Mouse (Mus musculus): ENCODE results near the gene Tal1.

Tal1 gene

GRCm38 (mm10) chr4:115056371-115056920 lies at the start of gene Tal1:
TSS of gene Tal1 (plus strand) at chr4:115056426.
- peak; percentile 40 for DNase-seq (ENCODE audit: inconsistent ontology term)

DNA sequence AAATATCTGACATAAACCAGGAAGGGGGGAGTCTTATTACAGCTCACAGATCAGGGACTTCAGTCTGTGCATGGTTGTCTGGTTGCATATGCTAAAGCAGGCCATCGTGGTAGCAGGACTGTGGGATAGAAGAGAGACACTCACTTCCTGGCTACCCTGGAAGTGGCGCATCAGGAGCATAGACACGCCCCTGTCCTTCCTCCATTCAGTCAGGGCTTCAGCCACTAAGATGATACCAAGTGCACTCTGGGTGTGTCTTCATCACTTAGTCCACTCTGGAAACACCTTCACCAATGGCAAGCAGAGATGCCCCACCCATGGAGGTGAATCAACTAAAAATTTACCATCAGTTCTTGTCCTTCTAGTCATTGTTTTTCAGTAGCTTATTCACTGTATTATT lies 42.0 kb upstream of the Tal1 start:
- no peak for DNase-seq (ENCODE audit: inconsistent ontology term)

GRCm38 (mm10) chr4:115019997-115020396 lies 36.2 kb upstream of the Tal1 start:
- DNase-seq (ENCODE audit: inconsistent ontology term), result no peak

DNA sequence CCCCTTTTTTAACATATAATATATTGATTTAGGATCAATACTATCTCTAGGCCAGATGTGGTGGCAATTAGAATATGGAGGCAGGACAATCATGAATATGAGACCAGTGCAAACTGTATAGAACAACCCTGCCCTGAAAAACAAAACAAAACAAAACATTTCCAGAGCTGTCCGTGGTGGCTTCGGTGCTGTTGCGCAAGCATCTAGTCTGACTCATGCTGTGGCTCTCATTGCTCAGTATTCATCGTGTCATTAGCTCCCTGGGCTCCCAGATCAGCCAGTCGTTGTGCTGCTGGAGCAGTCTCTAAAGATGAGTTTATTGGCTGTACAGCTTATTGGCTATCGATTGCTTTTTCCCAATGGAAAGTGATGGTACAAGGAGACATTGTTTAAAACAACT lies 21.2 kb upstream of the Tal1 start:
- DNase-seq (ENCODE audit: inconsistent ontology term), result peak; percentile 61

GRCm38 (mm10) chr4:115038242-115038641 lies 18.0 kb upstream of the Tal1 start:
- DNase-seq (ENCODE audit: inconsistent ontology term), result peak; percentile 27

GRCm38 (mm10) chr4:115045621-115046020 lies 10.6 kb upstream of the Tal1 start:
- no peak for DNase-seq (ENCODE audit: inconsistent ontology term)

DNA sequence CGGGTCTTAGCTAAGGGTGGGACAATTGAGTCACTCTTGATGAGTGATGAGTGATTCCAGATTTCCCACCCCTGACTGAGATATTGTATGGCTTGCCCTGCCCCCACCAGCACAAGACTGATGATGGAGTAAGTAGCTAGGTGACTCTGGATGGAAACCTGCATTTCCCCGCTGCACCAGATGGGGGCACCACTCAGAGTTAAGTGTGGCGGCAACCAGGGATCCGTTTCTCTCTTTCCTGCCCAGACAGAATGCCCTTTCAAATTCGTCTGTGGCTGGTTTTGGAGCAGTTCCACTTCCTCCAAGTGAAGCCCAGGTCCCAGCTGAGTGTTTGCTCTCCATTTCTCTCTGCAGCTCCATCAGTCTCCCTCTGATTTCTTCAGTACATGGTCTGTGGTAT lies 8.5 kb upstream of the Tal1 start:
- DNase-seq (ENCODE audit: inconsistent ontology term), result peak; percentile 2

GRCm38 (mm10) chr4:115048190-115048589 lies 8.0 kb upstream of the Tal1 start:
- DNase-seq (ENCODE audit: inconsistent ontology term), result no peak

DNA sequence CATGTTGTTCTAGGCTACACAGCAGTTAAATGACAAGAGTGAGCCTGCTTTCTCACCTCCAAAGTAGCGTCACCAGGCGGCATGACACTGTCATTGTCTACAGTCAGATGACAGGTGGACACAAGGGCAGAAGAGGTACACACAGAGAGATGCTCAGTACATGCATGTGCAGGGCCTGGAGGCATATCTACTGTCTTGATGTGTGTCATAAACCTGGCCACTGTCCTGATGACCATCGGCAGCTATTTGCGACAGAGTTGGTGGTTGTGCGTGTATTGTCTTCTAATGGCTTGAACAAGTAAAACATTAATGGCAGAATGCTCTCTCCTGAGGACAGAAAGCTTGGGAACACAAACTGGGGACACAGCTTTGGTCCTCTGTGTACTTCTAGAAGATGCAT lies 5.0 kb upstream of the Tal1 start:
- no peak for DNase-seq (ENCODE audit: inconsistent ontology term)

DNA sequence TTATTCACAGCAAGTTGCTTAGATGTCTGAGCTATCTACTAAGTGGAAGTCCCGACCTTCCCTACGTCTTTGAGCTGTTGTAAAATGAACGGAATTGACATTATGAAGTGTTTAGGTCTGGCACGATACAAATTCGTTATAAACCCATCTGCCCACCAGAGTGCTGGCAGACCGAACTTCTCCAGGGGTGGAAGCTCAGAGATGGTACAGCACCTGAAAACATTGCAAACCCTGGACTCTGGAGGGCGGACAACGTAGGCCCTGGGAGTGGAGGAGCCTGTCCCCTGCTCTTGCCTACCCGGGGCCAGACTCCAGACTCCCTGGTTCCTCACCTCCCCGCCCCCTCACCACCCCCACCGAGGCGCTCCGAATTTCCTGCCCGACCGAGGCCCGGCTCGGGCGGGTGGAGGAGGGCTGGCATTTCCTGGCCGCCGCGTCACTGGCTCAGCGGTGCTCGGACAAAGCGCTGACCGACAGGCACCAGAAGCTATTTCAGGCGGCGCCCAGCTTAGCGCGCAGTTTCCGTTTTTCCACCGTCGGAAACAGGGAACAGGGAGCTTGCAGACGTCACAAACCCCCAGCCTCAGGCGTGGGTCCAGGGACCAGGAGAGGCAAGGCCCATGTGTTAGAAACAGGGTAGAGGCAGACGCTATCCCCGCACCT lies 3.8 kb upstream of the Tal1 start:
- peak; percentile 47 for DNase-seq (ENCODE audit: inconsistent ontology term)

GRCm38 (mm10) chr4:115055044-115055443 lies 1.2 kb upstream of the Tal1 start:
- no peak for DNase-seq (ENCODE audit: inconsistent ontology term)

DNA sequence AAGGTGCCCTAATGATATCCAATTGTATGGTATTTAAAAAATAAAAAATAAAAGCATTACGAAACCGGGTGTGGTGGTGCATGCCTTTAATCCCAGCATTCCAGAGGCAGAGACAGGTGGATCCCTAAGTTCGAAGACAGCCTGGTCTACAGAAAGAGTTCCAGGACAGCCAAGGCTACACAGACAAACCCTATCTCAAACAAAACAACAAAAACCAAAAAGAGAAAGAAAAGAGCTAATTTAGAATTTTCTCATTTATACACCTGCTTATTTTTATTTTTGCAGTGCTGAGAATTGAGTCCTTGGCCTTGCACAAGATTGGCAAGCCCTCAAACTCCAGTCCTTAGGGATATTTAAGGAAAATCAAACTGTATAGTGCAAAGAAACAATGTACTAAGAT lies 535 bp upstream of the Tal1 start:
- no peak for DNase-seq (ENCODE audit: inconsistent ontology term)

GRCm38 (mm10) chr4:115056921-115057673 lies 871 bp downstream of the Tal1 start:
- DNase-seq (ENCODE audit: inconsistent ontology term), result peak; percentile 52

DNA sequence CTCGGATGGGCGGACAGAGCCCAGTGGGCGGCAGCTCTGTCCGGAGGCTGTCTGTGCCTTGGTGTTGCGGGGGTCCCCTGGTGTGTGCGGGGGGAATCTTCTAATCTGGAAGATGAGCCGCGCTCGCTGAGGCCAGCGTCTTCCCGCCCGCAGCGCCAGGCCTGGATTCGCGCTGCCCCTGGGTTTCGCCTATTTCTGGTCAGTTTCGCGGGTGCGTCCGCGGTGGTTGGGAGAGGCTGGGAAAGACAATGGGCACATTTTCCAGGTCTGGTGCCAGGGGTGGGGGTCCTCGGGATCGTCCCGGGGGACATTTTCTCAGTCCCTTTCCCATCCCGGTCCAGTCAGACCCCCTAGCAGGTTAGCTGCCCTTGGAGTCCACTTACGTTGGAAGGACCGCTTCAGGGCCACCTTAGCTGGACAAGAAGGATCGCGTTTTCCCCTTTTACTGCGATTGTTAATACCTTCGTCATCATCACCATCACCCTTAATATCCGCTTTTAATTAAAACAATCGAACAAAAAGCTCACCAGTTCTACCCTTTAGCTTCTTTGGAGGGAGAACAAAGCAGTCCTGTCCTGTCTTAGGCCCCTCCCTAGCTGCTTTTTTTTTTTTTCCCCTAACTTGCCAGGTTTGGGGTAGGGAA lies 1.6 kb downstream of the Tal1 start:
- DNase-seq (ENCODE audit: inconsistent ontology term), result peak; percentile 11

GRCm38 (mm10) chr4:115058317-115058761 lies 2.1 kb downstream of the Tal1 start:
- peak; percentile 53 for DNase-seq (ENCODE audit: inconsistent ontology term)

DNA sequence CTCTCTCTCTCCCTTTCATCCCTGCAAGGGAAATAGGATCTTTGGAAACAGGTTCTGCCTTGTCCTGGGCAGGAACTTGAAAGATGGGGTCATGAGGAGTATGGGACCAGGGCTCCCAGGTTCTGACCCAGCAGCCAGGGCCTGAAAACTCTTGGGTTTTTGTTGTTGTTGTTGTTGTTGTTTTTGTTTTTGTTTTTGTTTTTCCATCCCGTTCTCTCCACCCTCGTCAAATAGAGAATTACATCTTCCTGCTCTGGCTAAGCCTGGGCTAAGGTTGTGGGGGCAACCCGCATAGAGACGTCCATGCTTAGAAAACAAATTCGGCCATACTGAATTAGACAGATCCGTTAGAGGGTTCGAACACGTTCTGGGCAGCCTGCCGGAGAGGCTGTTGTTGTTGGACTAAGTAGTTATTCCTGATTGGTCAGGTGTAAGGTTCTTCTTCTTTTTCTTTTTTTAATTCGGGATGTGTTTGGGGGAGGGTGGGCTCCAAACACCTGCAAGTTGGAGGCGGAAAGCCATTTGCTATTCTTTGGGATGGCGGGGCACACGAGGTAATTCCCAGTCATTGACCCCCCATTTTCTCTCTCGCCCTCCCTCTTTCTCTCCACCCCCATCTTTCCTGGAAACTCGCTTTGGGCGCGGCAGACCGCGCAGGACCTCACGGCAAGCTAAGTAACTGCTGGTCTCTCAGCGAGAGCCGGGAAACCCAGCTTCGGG lies 2.8 kb downstream of the Tal1 start:
- peak; percentile 7 for DNase-seq (ENCODE audit: inconsistent ontology term)

GRCm38 (mm10) chr4:115059871-115060270 lies 3.6 kb downstream of the Tal1 start:
- no peak for DNase-seq (ENCODE audit: inconsistent ontology term)

GRCm38 (mm10) chr4:115060753-115061152 lies 4.5 kb downstream of the Tal1 start:
- no peak for DNase-seq (ENCODE audit: inconsistent ontology term)

DNA sequence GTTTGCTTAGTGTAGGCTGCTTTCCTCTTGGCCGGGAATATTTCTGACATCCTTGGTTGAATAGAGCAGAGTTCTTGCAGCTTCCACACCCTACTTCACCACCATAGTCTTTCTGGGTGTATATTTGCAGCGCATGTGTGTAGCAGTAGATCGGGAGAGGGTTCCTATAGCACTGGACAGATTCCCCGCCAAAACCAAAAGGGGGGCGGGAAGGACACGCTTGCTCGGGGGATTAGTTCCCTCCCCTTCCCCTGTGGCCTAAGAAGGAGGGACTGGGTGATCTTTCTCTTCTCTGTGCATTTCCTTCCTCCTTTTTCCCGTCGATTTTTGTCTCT lies 6.3 kb downstream of the Tal1 start:
- no peak for DNase-seq (ENCODE audit: inconsistent ontology term)

DNA sequence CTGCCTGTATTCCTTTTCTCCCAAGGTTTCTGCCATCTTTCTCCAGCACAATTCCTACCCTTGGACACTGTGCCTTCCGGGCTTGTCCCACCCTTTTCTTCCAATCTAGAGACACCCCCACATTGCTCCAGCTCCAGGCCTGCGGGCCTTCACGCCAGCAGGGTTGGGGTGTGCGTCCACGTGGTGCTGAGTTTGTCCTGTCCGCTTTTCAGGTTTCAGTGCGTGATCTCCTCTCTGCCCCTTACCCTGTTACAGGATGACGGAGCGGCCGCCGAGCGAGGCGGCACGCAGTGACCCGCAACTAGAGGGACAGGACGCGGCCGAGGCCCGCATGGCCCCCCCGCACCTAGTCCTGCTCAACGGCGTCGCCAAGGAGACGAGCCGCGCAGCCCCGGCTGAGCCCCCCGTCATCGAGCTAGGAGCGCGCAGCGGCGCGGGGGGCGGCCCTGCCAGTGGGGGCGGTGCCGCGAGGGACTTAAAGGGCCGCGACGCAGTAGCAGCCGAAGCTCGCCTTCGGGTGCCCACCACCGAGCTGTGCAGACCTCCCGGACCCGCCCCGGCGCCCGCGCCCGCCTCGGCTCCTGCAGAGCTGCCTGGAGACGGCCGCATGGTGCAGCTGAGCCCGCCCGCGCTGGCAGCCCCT lies 6.8 kb downstream of the Tal1 start:
- DNase-seq (ENCODE audit: inconsistent ontology term), result peak; percentile 46

DNA sequence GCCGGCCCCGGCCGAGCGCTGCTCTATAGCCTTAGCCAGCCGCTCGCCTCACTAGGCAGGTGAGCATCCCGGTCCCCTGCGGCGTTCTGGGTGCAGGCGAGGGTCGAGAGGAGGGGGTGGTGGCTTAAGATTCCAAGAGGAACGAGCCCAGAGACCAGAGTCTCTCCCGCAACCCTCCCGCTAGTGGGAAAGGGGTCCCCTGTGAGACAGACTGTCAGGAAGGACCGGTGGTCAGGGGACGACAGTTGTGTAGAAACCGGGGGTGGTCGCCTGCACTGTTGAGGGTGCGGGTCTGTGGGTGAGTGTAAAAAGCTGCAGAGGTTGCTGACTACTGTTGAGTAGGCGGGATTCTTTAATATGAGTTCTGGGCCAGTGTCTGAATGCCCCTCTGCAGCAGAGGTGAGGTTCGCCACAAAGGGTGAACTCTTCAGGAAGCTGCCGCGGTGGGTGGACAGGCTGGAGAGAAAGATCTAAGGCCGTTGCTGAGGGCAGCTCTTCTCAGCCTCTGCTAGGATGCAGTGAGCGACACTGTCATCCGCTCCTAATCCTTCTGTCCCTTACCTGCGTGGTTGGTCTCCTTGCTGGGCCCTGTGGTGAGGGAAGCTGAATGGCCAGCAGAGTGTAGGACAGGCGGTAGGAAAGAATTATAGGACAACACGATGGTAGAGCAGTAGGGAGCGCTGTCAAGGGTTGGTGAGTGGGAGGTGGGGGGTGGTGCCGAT lies 7.5 kb downstream of the Tal1 start:
- DNase-seq (ENCODE audit: inconsistent ontology term), result no peak
